Mouse (Mus musculus) c-Kit-negative CD71-positive TER-119-positive erythroid progenitor cells, embryonic 14.5 days (primary cell): ENCODE results near the gene Lair1.
"Not testable (repeated sequence)": the region's sequence is repeated elsewhere in the genome, so short reads cannot be mapped to it uniquely, and the experiment has no call there.

Source experiments
- DNase-seq: peaks from one replicate; pipeline ENCODE4 v3.0.0-alpha.2; 2013; ENCODE audit warnings: low read depth, low spot score

Lair1 gene

GRCm38 (mm10) chr7:4003996-4004395 is 59.0 kb downstream of the Lair1 start:
- DNase-seq = not testable (repeated sequence)

- no peak for DNase-seq
Measured at GRCm38 (mm10) chr7:3962017-3962416, 101.0 kb downstream of the Lair1 start.

- DNase-seq = no peak
Measured at GRCm38 (mm10) chr7:3957387-3957786, 105.6 kb downstream of the Lair1 start.
